Mouse (Mus musculus): ENCODE results near the gene S1pr2.

DNA sequence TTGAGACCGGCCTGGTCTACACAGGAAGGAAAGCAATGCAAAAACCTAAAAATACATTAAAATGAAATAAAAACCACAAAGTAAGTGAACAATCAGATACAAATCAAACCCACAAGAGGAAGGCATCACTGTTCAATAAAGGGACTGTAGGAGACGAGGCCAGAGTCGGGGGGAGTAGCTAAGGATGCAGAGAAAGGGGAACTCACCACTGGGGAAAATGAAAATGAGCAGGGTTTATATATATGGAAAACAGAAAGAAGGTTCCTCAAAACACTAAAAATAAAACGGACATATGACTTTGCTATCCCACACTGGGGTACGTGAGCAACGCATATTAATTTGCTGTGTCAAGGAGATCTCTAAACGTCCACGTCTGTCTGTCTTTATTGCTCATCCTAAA is 20.5 kb upstream of the S1pr2 start:
- TF ChIP-seq POLR2A (IDR thresholded peaks at IDR 0.05; ENCODE audit: control insufficient read depth in 1 of 2, insufficient read depth in 1 of 2, low read depth in 1 of 2, low read length in 2 of 2, poor library complexity in 1 of 2) (no peak; a peak in 1 of 4 replicates), BHLHE40 (IDR thresholded peaks at IDR 0.05; ENCODE audit: borderline replicate concordance, low read depth, low read length) (no peak), HCFC1 (IDR thresholded peaks at IDR 0.05; ENCODE audit: low read depth, low read length) (no peak), CTCF (IDR thresholded peaks at IDR 0.05 in 2 of 3, conservative IDR thresholded peaks at IDR 0.05 in 1 of 3; ENCODE audit: control insufficient read depth in 1 of 3, insufficient read depth in 1 of 3, low read depth in 2 of 3, low read length in 3 of 3, poor library complexity in 1 of 3, severe bottlenecking in 1 of 3) (no peak), MEF2A (IDR thresholded peaks at IDR 0.05; ENCODE audit: extremely low read depth, insufficient replicate concordance, low read depth, low read length, poor library complexity, severe bottlenecking) (no peak), ZKSCAN1 (IDR thresholded peaks at IDR 0.05; ENCODE audit: low read depth, low read length) (no peak), ZNF384 (IDR thresholded peaks at IDR 0.05; ENCODE audit: low read depth, low read length) (no peak), GATA1 (IDR thresholded peaks at IDR 0.05; ENCODE audit: low read depth, low read length) (no peak), UBTF (IDR thresholded peaks at IDR 0.05; ENCODE audit: borderline replicate concordance, insufficient read depth, low read depth, low read length) (no peak), USF1 (IDR thresholded peaks at IDR 0.05; ENCODE audit: low read depth, low read length) (no peak)

All from MEL (cell line).